Mouse (Mus musculus) kidney, adult 2 months (tissue): ENCODE measurements at regions not wholly inside any gene's neighbourhood (a gene's known extent, or its start where the extent isn't known, plus 50 kb on each side); places are given as distances from the start of the nearest gene placed in this dataset.

Source experiments
- DNase-seq: peaks from one replicate; pipeline ENCODE4 v3.0.0; 2021
- H3K27ac ChIP-seq: fragments of 200-500 bp; 2 replicates; pipeline ENCODE4 v1.5.1; 2012; ENCODE audit warnings: low read depth, low read length, control low read depth, inconsistent platforms; ENCODE audit not compliant: insufficient read depth
- H3K27me3 ChIP-seq: fragments of 200-500 bp; replicated peaks from 2 replicates; pipeline ENCODE4 v1.6.1; 2012; ENCODE audit warnings: mild to moderate bottlenecking, moderate library complexity, low read length, inconsistent platforms; ENCODE audit not compliant: control insufficient read depth, insufficient read depth
- H3K36me3 ChIP-seq: fragments of 200-500 bp; 2 replicates; pipeline ENCODE4 v1.6.1; 2012; ENCODE audit warnings: mild to moderate bottlenecking, moderate library complexity, low read length, inconsistent platforms; ENCODE audit not compliant: control insufficient read depth, insufficient read depth
- H3K4me1 ChIP-seq: fragments of 200-500 bp; 2 replicates; pipeline ENCODE4 v1.6.1; 2011; ENCODE audit warnings: low read length; ENCODE audit not compliant: control insufficient read depth, insufficient read depth
- H3K4me3 ChIP-seq: fragments of 200-500 bp; 2 replicates; pipeline ENCODE4 v1.5.1; 2011; ENCODE audit warnings: mild to moderate bottlenecking, low read depth, low read length, control low read depth; ENCODE audit not compliant: insufficient read depth
- CTCF ChIP-seq: fragments of 200-500 bp; conservative IDR thresholded peaks from 2 replicates; pipeline ENCODE4 v1.5.1; 2011; ENCODE audit warnings: low read depth, mild to moderate bottlenecking, control low read depth, low read length, moderate library complexity, mixed read lengths; ENCODE audit not compliant: insufficient read depth, insufficient read length
- POLR2A ChIP-seq: fragments of 200-500 bp; IDR thresholded peaks from one replicate; pipeline ENCODE4 v1.6.1; 2011; ENCODE audit warnings: low read depth, low read length, control low read depth
- WGBS: fragments of 180-500 bp; shearing (Covaris S2); methylation state at CpG from one replicate; pipeline ENCODE4 v1.1.7; 2018; 5-methylcytosine and 5-hydroxymethylcytosine counted together

DNA sequence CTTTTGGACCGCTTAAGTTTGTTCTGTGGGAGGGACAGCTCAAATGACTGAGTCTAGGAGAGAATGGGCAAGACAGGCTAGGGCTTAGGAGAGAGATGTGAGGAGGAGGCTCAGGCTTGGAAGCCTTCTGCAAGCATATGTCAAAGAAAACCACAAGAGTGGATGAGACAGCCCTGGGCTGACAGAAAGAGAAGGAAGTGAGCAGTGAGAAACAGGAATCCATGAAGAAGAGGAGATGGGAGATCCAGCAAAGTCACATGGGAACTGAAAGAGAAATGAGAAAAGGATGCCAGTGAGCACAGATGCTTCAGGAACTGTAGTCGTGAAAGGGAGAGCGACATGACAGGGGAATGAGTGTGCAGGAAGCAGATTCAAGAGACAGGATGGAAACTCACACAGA is 175.6 kb downstream of the Fam76b start:
- no peak for TF ChIP-seq CTCF
- TF ChIP-seq POLR2A: no peak
- DNase-seq: no peak
- Histone ChIP-seq H3K4me3 (no peak overlapping the region), H3K4me1 (no peaks in the 10 kb centered on the region), H3K27ac (no peak overlapping the region), H3K27me3 (no peaks in the 10 kb centered on the region), H3K36me3 (no peaks in the 10 kb centered on the region)
- WGBS: 72% methylated on average over 3 of the region's 3 CpGs

DNA sequence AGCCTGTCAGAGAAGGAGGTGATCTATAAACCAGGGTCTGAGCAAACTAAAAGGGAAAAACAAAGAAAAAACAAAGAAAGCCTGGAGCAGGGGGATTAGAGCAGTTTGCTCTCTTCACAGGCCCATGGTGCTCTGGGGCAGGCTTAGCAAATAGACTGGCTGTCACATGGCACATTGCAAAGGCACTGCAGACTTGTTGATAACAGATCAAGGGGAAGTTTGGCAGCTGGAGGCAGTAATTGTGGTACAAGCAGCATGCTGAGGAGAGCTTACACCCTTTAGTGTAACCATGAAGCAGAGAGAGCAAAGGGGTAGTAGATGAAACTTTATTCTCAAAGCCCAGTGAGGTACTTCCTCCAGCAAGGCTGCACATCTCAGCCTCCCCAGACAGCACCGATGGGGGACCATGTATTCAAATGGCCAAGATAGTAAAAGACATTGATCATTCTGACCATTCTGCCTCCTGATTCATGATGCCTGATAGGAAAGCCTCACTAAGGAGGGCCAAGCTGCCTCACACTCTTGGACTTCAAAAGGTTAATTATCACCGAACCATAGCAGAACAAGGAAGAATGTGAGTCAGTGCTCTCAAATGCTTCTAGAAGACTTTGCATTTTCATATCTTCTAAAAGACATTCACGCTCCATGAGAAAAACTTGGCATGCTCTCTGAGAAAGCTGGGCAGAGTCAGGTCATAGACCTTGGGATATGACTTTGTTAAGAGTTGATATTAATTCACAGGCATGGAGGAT is 178.9 kb downstream of the Fam76b start:
- Histone ChIP-seq H3K27me3 (no peaks in the 10 kb centered on the region), H3K4me1 (no peaks in the 10 kb centered on the region), H3K27ac (no peak overlapping the region), H3K36me3 (no peaks in the 10 kb centered on the region), H3K4me3 (no peak overlapping the region)
- DNase-seq: no peak
- WGBS: 64% methylated on average over 3 of the region's 3 CpGs
- TF ChIP-seq CTCF (no peak), POLR2A (no peak)

DNA sequence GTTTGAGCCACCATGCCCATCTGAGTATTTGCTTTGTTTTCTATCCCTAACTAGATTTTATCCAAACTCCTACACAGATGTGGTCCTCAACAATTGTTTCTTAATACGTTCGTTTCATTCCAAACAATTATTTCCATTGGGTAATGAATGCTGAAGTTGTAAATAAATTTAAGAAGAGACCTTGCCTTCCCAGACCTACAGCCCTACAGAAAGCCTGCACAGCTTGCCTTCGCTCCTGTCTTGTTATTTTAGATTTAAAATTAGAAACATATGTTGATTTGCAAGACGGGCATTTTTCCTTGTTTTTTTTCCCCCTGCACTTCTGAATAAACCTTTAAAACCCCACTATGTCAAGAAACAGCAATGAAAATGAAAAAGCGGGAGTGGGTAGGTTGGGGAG is 181.9 kb downstream of the Fam76b start:
- no peak for DNase-seq
- WGBS: 84% methylated on average over 5 of the region's 5 CpGs
- Histone ChIP-seq H3K4me3 (no peak overlapping the region), H3K4me1 (no peaks in the 10 kb centered on the region), H3K27me3 (no peaks in the 10 kb centered on the region), H3K36me3 (no peaks in the 10 kb centered on the region), H3K27ac (no peak overlapping the region)
- TF ChIP-seq POLR2A: no peak
- no peak for TF ChIP-seq CTCF

DNA sequence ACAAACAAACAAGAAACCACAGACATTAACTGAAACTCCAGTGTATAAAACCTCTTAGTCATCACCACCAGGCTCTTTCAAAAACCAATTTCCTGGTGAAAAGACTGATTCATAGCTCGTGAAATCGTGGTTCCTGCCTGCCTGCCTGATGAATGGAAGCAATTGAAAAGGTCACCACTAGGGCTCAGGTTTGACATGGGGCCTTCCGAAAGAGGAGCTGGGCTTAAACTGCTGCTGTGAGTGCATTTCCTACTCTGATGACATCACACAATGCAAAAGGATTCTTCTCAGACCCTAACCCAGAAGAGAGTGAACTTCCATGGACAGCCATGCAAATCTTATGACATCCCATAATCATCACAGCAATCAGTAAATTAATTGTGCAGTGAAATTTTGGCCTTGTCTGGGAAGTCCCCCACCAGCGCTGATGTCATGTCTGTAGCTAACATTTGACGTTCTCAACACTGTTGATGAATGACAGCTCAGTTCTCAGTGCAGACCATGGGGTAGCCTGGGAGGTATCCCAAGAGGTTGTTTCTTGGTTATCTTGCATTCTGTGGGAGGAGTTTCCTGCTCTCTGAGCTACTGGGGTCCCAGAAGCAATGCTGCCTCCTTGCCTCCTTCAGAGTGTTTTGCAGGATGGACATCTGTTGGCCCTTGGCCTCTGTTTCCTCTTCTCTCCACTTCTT is 182.9 kb downstream of the Fam76b start:
- Histone ChIP-seq H3K27ac (no peak overlapping the region), H3K36me3 (no peaks in the 10 kb centered on the region), H3K27me3 (no peaks in the 10 kb centered on the region), H3K4me1 (no peaks in the 10 kb centered on the region), H3K4me3 (no peak overlapping the region)
- WGBS: 53% methylated on average over 5 of the region's 5 CpGs
- no peak for DNase-seq
- no peak for TF ChIP-seq POLR2A
- TF ChIP-seq CTCF: 0 out of 2 replicates have a peak, but pooled peaks have one; percentile 6

DNA sequence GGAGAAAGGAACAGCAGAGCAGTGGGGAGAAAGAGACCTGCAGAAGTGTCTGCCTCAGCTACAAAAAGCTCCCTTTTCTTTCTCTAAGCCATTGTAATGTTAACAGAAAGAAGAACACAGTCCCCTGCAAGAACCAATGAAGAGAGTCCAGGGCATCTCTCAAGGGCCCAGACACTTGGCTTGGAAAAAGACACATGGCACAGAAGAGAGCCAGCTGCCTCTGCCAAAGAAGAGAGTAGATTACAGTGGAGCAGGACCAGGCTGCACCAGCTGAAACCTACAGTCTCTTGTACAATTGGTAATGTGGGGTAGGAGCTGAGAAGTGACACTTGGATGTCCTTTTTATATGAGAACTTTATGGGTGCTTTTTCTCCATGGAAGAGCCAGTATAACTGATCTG is 196.7 kb downstream of the Fam76b start:
- no peaks in the 10 kb centered on the region for H3K36me3 ChIP-seq
- no peak overlapping the region for H3K4me3 ChIP-seq
- no peaks in the 10 kb centered on the region for H3K27me3 ChIP-seq
- DNase-seq: no peak
- H3K4me1 ChIP-seq: no peaks in the 10 kb centered on the region
- H3K27ac ChIP-seq: no peak overlapping the region
- TF ChIP-seq POLR2A (no peak), CTCF (no peak)

DNA sequence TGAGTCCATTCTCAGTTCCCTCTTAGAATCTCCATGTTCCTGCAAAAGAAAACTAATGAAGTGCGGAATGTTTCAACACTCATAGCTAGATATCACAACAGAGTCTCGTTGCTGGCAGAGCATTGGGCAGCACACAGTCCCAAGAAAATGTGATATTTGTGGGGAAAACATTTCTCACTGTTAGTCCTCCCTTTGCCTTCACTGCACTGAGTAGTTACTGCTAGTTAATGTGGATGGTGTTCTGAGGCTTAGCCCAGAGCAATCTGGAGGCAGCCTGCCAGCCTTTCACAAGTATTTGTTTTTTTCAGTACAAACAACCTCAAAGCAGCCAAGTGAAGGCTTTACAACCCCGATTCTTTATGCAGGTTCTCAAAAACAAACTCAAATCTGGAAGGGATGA is 197.2 kb downstream of the Fam76b start:
- WGBS: 57% methylated on average over 3 of the region's 3 CpGs
- no peak for DNase-seq
- no peak overlapping the region for H3K27ac ChIP-seq
- H3K4me1 ChIP-seq: no peaks in the 10 kb centered on the region
- H3K4me3 ChIP-seq: no peak overlapping the region
- no peaks in the 10 kb centered on the region for H3K36me3 ChIP-seq
- no peak for TF ChIP-seq POLR2A
- no peak for TF ChIP-seq CTCF
- no peaks in the 10 kb centered on the region for H3K27me3 ChIP-seq

DNA sequence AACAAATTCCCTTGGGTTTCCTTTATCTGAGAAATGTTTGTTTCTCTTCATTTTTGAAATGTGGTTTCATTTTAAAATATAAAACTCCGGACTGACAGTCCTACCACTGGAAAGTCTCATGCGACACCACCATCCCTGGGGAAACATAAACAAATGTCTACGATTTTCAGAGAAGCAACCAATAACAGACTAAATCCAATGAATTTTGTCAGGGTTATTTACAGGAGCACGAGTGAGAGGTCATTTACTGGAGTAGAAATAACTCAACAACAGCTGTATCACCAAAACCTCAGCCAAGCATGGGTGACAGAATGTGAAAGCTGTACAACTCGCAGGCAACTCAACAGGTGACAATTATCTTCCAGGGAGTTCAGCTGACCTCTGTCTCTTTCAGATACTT is 200.5 kb downstream of the Fam76b start:
- WGBS: 47% methylated on average over 5 of the region's 5 CpGs
- Histone ChIP-seq H3K4me3 (no peak overlapping the region), H3K27ac (no peak overlapping the region), H3K4me1 (no peaks in the 10 kb centered on the region), H3K27me3 (no peaks in the 10 kb centered on the region), H3K36me3 (no peaks in the 10 kb centered on the region)
- peak; percentile 39 for DNase-seq
- TF ChIP-seq CTCF: no peak
- no peak for TF ChIP-seq POLR2A
